Mouse (Mus musculus): ENCODE data around the gene Nr1i3.

The Nr1i3 gene

DNA sequence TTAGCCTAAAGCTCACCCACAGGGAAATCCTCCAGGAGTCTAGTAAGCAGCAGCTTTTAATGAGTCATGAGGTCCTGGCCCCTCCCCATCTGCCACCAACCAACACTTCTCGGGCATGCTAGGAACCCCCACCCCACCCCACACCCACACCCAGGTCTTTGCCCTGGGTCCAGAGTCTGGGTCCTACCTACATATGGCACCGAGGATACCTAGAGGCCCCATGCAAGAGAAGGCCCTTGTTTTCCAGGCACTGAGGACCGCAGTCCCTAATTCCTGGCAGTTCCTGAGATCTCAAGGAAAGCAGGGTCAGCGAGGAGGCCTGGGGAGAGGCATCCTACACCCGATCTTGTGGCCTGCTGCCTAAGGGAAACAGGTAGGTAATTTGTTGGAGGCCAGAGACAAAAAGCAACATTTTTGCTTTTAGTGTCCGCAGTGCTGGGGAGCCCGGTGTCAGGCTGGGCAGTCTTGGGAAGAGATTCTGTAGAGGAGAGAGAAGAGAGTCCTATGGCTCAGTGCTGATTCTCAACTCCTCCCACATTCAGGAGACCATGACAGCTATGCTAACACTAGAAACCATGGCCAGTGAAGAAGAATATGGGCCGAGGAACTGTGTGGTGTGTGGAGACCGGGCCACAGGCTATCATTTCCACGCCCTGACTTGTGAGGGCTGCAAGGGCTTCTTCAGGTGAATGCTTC lies at the start of gene Nr1i3:
Gene Nr1i3, plus strand, starts transcription at position 170 of the 696 bp plus-strand sequence.
- DNase-seq (ENCODE audit: low spot score), result no peak

DNA sequence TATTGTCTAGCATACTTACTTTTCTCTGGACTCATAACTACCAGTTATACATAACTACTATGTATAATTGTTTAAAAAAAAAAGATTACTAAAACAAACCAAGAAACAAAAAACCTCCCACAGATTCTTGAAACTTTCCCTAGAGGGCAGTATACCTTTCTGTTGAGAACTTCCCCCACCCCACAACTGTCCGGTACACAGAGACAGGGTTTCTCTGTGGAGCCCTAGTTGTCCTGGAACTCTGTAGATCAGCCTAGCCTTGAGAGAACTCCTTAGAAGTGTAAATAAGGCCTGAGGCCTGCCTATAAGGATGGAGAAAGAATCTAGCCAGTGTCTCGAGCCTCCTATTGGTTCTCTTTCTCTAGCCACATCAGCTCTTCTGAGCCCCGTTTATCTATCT lies 49.5 kb upstream of the Nr1i3 start:
- DNase-seq (ENCODE audit: low spot score), result no peak

DNA sequence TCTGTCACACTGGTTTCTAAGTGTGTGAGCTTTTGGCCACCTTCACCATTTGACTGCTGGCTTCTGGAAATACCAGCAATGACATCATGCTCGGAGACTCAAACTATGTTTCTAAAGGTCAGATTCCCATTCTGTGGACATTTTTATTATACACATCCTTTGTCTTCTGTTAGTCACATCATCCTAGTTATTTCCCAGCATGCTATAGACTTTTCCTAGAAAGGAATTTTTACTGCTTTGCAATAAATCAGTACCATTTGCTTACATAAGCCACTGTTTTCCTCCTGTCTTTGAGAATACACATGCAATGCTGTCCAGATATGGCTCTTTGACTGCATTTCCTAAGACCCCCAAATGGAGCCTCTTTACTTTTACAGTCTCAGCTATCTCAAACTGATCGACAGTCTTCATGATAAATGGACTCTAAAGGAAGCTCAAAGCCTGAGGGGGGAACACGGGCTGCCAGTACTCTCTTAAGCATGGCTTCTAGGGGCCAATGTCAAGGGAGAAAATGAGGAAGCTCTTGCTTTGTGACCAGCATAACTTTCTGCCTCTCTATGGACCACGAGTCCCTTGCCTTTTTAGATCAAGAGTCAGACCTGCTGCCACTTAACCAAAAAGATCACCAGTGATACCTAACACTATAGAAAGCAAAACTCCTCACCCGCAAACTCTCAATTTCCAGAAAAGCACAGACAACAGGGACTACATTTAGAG lies 48.0 kb upstream of the Nr1i3 start:
- DNase-seq (ENCODE audit: low spot score), result no peak

DNA sequence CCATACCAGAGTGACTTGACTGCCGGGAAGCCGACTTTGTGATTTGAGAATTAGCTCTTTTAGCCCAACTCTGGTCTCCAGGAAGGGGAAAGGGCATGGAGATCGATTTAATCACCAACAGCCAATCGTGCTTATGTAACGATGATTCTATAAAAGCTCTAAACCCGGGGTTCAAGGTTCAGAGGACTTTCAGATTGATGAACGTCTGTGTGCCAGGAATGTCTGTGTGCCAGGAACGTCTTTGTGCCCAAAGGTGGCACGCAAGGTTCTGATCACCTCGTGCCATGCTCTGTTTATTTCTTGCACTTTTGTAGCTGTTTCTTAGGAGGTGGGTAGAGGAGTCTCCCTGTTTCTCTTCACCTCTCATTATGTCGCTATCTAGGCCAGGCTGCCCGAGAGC lies 44.9 kb upstream of the Nr1i3 start:
- DNase-seq (ENCODE audit: low spot score), result no peak

DNA sequence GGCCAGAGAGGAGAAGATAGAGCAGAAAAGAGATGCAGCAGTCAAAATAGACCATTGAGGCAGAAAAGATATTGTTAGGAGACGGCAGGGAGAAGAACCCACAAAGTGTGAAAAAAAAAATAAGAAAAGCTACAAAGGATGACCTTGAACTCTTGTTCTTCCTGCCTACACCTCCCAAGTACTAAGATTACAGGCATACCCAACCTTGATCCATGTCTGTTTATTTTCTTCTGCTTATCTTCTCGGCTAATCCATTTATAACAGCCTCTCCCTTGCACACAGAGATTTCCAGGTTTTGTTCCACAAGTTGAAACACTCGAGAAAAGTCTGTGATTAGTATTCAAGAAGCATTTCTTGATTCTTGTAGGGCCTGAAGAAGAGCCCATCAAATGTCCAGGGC lies 43.9 kb upstream of the Nr1i3 start:
- no peak for DNase-seq (ENCODE audit: low spot score)

DNA sequence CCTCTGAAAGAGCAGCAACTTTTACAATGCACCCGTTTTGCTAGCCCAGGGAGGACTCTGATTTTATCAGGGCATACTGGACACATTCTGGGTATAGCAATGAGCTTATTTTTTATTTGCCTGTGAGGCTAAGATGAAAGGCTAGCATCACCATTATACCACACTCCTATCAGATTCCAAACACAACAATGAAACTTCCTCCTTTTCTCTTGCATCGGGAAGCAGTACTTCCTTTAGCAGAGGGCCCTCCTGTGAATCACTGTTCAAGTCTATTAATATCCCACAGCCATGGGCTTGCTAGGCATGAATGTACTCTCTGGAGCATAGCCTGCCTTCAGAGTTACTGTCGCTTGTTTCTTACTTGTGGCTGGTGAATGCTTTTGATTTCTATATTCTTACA lies 42.6 kb upstream of the Nr1i3 start:
- DNase-seq (ENCODE audit: low spot score), result no peak

DNA sequence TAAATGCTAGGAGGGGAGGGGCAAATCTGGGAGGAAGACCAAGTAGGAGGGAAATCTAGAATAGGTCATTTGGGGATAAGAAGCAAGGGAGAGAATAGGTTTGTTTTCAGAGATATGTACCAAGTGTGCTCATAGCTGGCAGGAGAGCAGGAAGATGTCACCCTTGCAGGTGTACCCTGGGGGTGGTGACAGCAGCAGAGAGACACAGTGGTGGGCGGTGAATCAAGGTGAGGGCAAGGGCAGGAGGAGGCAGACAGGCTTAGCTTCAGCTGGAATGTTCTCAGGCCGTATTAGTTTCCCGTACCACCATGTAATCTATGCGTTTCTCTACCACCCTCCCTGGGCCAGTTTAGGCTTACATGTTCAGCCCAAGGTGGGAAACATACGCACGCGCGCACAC lies 41.0 kb upstream of the Nr1i3 start:
- DNase-seq (ENCODE audit: low spot score), result no peak

DNA sequence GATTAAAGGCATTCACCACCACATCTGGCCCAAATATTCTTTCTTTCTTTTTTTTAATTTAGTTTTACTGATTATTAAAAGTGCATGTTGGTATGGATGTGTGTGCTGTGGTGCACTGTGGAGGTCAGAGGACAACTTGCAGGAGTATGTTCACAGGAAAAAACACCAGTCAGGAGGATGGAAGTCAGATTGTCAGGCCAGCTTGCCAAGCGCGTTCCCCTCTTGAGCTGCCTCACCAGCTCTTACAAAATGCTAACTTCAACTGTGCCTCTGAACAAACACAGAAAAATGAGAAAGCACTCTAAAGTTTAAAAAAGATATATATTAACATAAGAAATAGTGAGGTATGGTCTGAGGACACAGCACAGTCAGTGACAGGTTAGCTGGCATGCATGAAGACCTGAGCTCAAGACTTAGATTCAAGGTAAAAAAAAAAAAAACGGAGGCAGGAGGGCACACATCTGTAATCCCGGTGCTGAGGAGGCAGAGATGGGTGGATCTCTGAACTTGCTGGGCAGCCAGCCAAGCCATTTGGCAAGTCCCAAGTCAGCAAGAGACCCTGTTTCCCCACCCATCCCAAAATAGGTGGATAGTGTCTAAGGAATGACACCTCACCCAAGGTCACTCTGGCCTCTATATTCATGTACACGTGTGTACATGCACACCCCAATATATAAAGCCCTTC lies 34.1 kb upstream of the Nr1i3 start:
- DNase-seq (ENCODE audit: low spot score), result no peak

DNA sequence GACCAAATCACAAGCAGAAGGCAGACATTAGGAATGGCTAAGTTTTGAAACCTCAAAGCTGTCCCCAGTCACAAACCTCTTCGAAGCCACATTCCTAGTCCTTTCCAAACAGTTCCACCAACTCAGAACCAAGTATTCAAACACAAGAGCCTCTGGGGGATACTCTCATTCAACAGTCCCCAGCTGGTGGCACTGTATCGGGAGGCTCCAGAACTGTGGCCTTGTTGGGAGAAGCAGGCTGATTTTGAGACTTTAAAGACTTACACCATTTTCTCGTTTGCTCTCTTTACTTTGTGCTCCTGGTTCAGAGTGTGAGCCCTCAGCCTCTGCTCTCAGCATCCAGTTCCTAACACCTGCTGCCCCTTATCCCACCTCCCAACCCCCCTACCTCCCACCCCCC lies 30.7 kb upstream of the Nr1i3 start:
- no peak for DNase-seq (ENCODE audit: low spot score)

DNA sequence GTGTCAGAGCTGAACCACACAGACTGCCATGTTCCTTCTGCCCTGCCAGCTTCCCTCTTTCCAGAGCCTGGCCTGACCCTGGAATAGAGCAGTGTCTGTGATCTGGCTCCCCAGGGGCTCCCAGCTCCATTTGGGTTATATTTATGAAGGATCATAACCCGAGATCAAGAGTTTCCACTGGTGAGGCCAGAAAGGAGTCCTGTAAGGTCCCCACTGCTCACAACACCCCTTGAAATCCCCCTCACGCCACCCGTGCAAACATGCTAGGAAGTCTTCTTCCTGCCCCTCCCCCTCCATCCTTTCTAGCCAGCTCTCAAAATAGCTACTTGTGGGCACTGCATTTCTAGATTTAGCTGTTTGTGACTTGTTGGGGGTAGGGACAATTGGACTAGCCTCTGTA lies 30.1 kb upstream of the Nr1i3 start:
- no peak for DNase-seq (ENCODE audit: low spot score)

DNA sequence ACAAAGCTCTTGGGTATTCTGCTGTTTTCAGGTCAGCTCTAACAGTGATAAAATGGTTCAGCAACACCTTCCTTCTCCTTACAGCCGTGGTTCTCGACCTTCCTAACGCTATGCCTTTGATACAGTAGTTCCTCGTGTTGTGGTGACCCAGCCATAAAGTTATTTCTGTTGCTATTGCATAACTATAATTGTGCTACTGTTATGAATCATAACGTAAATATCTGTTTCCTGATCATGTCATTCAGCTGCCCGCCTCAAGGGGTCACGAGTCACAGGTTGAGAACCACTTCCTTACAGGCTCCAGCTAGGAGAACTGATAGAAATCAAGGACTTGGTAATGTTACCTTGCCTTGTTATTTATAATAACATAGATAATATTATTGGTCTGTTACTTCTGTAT lies 29.5 kb upstream of the Nr1i3 start:
- peak; percentile 81 for DNase-seq (ENCODE audit: low spot score)

DNA sequence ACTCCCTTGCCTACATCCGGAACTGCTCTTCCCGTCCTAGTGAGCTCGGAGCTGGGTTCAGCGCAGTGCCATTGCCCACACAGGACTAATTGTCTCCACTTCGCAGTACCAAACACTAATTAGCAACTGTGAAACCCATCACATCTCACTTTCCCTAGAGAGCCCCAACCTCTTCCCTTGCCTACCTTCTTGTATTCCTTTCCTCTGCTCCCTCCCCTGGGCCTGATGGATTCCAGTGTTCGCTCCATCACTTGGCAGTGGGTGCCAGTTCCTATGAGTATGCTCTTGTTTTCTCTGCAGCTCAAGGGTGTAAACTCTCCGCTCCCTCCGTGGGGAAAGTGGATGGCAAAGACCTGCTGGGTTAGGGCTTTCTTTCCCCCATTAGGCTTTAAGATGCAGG lies 28.1 kb upstream of the Nr1i3 start:
- DNase-seq (ENCODE audit: low spot score), result no peak

DNA sequence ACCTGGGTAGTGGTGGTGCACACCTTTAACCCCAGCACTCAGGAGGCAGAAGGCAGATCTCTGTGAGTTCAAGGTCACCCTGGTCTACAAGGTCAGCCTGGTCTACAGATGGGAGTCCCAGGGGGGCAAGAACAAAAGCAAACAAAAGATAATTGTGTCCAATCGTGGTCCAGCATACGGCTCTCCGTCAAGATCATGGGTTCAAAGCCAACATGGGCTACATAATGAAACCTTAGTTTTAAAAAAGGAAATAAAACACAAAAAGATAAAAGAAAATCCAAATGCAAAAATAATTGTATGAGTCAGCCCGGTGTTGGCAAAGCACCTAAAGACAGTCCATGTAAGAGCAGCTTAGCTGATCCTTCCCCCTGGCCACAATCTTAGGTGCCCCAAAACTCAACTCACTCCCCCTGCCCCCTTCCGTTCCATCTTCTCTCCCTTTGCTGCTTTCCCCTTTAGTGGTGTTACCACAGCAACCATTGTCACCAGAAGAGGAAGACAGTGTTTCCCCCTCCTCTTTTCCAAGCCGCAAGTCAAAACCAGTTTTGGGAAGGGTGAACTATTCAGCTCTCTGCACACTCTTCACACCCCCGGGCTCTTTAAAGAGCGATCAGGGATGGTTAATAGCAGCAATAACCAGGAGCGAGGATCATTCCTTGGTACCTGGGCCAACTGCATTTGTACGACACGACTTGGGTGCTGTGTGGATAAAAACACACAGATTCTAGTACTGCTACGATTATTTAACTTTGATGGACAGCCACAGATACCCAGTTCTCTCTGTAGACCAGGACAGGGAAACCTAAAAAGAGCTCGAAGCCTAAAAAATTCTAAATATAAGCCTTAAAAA lies 25.7 kb upstream of the Nr1i3 start:
- DNase-seq (ENCODE audit: low spot score), result no peak

DNA sequence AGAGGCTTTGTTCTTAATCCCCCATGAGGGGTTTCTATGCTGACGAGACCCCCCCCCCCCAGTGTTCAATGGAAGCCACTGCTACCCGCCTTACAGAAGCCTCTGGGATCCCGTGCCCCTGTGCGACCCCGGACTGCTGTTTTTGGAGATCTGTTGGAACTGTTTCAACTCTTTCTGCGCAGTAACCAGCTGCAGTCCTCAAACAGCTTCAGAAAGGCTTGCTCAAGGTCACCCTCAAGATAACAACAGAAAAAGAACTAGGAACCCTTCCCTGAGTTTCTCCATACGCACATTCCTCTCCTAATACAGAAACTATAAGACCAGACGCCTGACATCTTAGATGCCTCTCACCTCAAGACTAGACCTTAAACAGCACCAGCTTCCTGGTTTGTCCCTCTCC lies 24.7 kb upstream of the Nr1i3 start:
- no peak for DNase-seq (ENCODE audit: low spot score)

DNA sequence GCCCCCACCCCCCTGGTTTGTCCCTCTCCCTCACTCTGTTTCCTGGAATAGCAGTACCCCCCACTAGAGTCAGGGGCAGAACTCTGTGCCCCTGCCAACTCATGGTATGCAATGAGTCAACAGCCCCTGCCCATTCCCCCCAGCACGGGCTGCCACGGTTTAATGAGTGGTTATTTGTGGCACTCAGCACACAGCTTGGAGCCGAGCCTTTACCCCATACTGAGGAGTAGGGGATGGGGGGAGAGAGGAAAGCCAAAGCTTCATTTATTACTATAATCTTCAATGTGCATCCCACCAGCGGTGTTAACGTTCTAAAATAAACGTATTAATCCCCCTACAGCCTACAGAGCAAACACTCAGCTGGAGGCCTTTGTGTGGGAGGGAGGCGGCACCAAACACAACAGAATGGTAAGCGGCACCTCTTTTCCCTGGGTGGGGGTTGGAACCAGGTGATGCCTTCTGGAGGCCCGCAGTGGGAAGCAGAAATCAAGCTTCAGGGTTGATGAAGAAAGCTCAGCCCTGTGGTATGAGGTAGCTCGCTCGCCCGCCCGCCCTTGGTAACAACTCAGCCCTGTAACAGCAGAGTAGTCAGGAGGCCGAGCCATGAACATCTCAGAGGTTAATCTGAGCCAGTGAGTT lies 24.2 kb upstream of the Nr1i3 start:
- no peak for DNase-seq (ENCODE audit: low spot score)

DNA sequence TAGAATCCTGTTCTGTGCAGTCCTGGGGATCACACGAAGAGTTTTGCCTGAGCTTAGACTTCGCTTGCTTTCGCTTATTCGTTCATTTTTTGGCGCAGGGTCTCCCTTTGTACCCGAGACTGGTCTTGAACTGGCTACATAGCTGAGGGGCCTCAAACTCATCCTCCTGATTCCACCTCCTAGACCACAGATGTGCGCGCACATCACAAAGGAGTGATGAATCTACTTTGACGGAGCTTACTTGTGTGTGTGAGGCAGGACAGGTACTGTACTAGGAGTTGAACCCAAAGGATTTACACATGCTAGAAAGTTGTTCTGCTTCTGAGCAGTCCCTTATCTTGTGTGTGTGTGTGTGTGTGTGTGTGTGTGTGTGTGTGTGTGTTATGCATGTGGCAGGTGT lies 22.9 kb upstream of the Nr1i3 start:
- DNase-seq (ENCODE audit: low spot score), result no peak

DNA sequence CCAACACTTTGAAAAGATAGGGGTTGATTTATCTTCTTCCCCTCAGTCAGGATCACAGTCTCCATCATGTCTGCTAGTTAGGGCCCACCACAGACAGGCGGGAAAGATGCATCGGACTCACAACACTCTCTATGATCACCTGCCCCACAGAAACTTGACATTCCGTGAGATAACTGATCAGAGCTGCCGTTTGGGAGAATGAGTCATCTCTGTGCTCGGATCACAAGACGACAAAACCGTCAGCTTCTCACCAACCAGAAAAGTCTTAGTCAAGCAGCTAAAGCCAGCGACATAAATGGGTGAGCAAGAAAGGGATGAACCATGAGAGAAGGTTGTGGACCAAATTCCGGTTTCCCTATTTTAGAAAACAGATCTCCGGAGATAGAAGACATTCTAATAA lies 21.5 kb upstream of the Nr1i3 start:
- DNase-seq (ENCODE audit: low spot score), result no peak

DNA sequence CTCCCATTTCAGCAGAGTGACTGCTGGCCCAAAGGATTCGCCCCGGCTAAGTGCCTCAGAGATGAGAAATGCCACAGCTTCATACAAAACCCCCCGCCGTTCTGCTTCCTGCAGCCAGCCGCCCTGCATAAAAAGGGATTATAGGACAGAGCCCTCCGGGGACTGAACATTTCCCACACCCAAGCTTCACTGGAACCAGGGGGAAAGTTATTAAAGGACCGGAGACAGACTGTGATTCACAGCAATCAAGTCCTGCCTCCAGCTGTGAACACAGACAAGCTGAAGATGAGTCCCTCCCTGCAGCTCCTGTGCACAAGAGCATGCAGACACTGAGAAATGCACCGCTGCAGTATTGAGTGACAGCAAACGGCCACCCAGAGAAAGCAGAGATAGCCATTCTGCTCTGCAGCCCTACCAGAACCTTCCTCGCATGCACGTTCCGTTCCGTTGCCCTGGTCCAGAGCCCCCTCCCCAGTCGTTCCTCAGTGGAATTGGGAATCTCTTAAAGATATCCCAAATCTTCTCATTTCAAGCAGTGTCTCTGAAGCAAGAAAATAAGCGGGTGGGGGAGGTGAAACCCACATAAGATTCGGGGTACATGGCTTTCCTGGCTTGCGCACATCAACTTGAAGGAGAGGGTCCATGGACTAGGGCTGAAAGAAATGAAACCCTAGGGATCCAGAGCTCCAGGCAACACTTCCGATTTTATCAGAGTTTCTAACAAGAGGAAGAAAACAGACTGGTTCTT lies 20.5 kb upstream of the Nr1i3 start:
- DNase-seq (ENCODE audit: low spot score), result no peak

DNA sequence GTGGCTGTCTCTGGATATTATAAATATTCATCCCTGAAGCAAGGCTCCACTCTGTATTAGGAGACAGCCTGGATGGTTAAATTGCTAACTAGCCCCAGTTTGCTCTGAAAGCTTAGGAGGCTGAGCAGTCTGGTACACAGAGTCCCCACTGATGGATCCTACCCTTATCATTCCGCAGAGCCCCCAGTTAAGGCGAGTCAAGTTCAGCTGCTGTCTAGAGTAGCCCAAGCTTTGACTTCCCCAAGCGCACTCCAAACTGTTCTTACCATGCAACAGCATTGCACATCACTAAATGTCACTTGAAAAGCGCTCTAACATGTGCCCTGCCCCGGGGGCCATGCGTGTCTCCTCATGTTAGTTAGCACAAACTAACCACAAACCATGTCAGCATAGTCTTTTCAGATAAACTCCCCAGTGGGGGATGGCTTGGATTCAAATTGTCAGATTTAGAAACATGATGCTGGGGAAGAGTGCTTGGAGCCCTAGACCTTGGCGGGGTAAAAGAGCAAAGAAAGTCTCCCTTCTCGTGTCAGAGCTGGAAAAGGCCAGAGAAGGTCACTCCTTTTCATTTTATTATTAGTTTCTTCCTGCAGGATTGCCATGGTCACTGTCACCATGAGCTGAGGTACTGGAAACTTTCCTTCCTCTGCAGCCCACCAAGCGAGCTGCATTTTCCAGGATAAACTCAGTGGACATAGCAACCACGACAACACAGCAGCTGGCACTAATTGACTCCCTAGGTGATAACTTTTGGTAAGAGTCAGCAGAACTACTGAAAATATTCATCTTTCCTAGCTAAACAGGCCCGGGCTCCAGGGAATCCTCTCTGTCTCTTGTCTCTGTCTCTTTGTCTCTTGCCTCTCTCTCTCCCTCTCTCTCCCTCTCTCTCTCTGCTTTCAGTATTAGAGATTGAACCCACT lies 19.6 kb upstream of the Nr1i3 start:
- DNase-seq (ENCODE audit: low spot score), result no peak
